Mouse (Mus musculus): ENCODE measurements around the gene Siglec1. TPM values are rescaled to one million over a fixed set of nuclear protein-coding genes. Genes with fewer than 3 reads are reported as not detected.
"Not testable (repeated sequence)": the region's sequence is repeated elsewhere in the genome, so short reads cannot be mapped to it uniquely, and the experiment has no call there.

Siglec1 gene
- polyA plus RNA-seq, 2 experiments from 2014 or later, result not detected

GRCm38 (mm10) chr2:131052043-131052442 is 34.5 kb downstream of the Siglec1 start:
- no peak for ATAC-seq

GRCm38 (mm10) chr2:131046025-131046424 is 40.5 kb downstream of the Siglec1 start:
- no peak for ATAC-seq

- no peak for ATAC-seq
These were observed 41.4 kb downstream of the Siglec1 start for GRCm38 (mm10) chr2:131044989-131045720.

- no peak for ATAC-seq
These were observed 42.2 kb downstream of the Siglec1 start for GRCm38 (mm10) chr2:131044354-131044852.

GRCm38 (mm10) chr2:131042988-131043387 is 43.6 kb downstream of the Siglec1 start, which contains the start of gene Gfra4:
Gfra4 (minus strand) TSS chr2:131043088.
- ATAC-seq, result no peak

- ATAC-seq, result no peak
These were observed 45.4 kb downstream of the Siglec1 start for GRCm38 (mm10) chr2:131040854-131041825.

GRCm38 (mm10) chr2:131038675-131039074 is 47.9 kb downstream of the Siglec1 start:
- ATAC-seq, result no peak

GRCm38 (mm10) chr2:131038197-131038596 is 48.4 kb downstream of the Siglec1 start:
- no peak for ATAC-seq

- ATAC-seq, result no peak
These were observed 49.2 kb downstream of the Siglec1 start for GRCm38 (mm10) chr2:131037226-131037990.

- ATAC-seq, result no peak
These were observed 49.8 kb downstream of the Siglec1 start for GRCm38 (mm10) chr2:131036757-131037156.

- ATAC-seq, result no peak
These were observed 50.2 kb downstream of the Siglec1 start for GRCm38 (mm10) chr2:131036343-131036742.

- not testable (repeated sequence) for ATAC-seq
These were observed 55.2 kb downstream of the Siglec1 start for GRCm38 (mm10) chr2:131031406-131031805.

GRCm38 (mm10) chr2:131030998-131031397 is 55.6 kb downstream of the Siglec1 start:
- ATAC-seq, result no peak

GRCm38 (mm10) chr2:131030561-131030960 is 56.0 kb downstream of the Siglec1 start:
- no peak for ATAC-seq

GRCm38 (mm10) chr2:131029065-131029935 is 57.3 kb downstream of the Siglec1 start:
- no peak for ATAC-seq

- ATAC-seq, result no peak
These were observed 59.6 kb downstream of the Siglec1 start for GRCm38 (mm10) chr2:131026941-131027340.

- no peak for ATAC-seq
These were observed 61.3 kb downstream of the Siglec1 start for GRCm38 (mm10) chr2:131025230-131025629.

All from CD4-positive, CD25-positive, alpha-beta regulatory T cell, adult 4 months (primary cell).